In genomic region chr17:35263523-35263883, GRCm38 (mm10) we compare ENCODE assay signal across 8 mouse cellular contexts. TPM values are rescaled to one million over a fixed set of nuclear protein-coding genes. Genes with fewer than 3 reads are reported as not detected.
DNase-seq lines count a peak whose midpoint lies in the region; ATAC-seq and TF ChIP-seq lines count a peak whose summit lies in the region.

No protein-coding gene starts in this region.

- H3K9me3 ChIP-seq in hindbrain, embryonic 16.5 days (ENCODE audit: control insufficient read depth, low read length) = no peaks in the 10 kb centered on the region

- intact Hi-C loops in heart, postnatal 25 days (cut with DNase I) = no loop called here

- H3K4me2 ChIP-seq in hindbrain, embryonic 16.5 days (ENCODE audit: low read length) = peak overlapping the region; percentile 83

- no peak for TF ChIP-seq CTCF in cortical plate, adult 2 months (IDR thresholded peaks at IDR 0.05; ENCODE audit: extremely low read depth, insufficient read depth, low read length)

- H3K4me1 ChIP-seq in cortical plate, adult 2 months (ENCODE audit: control insufficient read depth, insufficient read depth, low read length) = no peaks in the 10 kb centered on the region
- H3K4me1 ChIP-seq in hindbrain, embryonic 16.5 days (ENCODE audit: control insufficient read depth, insufficient read depth, low read depth, low read length) = peaks cover 3% of the 10 kb centered on the region; the same call in 1 of the 2 replicates

- peak overlapping the region; percentile 73 for H3K9ac ChIP-seq in hindbrain, embryonic 16.5 days (ENCODE audit: low read depth, low read length)

- peak; percentile 94 for DNase-seq in heart, adult 11 months
- DNase-seq in heart, postnatal 25 days (ENCODE audit: low spot score) = no peak
- peak; percentile 39 for DNase-seq in lung, postnatal 10 days
- DNase-seq in adipocyte (ENCODE audit: low spot score) = no peak
- no peak for DNase-seq in layer of hippocampus, adult 11-12 months (ENCODE audit: low spot score)
- DNase-seq in layer of hippocampus, postnatal 25 days (ENCODE audit: extremely low spot score in 1 of 2, low spot score in 1 of 2) = no peak

- no peak overlapping the region for H3K27ac ChIP-seq in cortical plate, adult 2 months (ENCODE audit: insufficient read depth, low read length)
- no peak overlapping the region for H3K27ac ChIP-seq in hindbrain, embryonic 16.5 days (ENCODE audit: low read depth, low read length)

- H3K36me3 ChIP-seq in hindbrain, embryonic 16.5 days (ENCODE audit: control insufficient read depth, insufficient read depth, low read length) = peaks cover 2% of the 10 kb centered on the region; the same call in 1 of the 2 replicates

- peak overlapping the region; percentile 11 for H3K4me3 ChIP-seq in cortical plate, adult 2 months (ENCODE audit: insufficient read depth, low read length)
- peak overlapping the region; percentile 69 for H3K4me3 ChIP-seq in hindbrain, embryonic 16.5 days (ENCODE audit: low read length)

- under 1% methylated on average over 30 of the region's 31 CpGs for WGBS in hindbrain, embryonic 16.5 days

- peak; percentile 21; the same call in 1 of the 2 replicates for ATAC-seq in hindbrain, embryonic 16.5 days

- no peak for TF ChIP-seq POLR2A in cortical plate, adult 2 months (IDR thresholded peaks at IDR 0.05; ENCODE audit: extremely low read depth, insufficient read depth, low read length)

- no peaks in the 10 kb centered on the region for H3K27me3 ChIP-seq in hindbrain, embryonic 16.5 days (replicated peaks; ENCODE audit: control insufficient read depth, insufficient read depth, low read length)

RNA-seq across cellular contexts. Expression of gene H2-D1, which starts 1.0 kb away (rescaled TPM):
- 10 to 100 TPM; 84.3 to 89.6 TPM for total RNA-seq in heart, postnatal 25 days (2021)
- 64.1 and 72.6 TPM in 2 replicates for polyA plus RNA-seq in cortical plate, adult 2 months (2012; rRNA removed)
- 125 and 134 TPM in 2 replicates for polyA plus RNA-seq in hindbrain, embryonic 16.5 days (2015; fragmentation: Nextera tagmentation; extraction: Ambion mirVana)
- total RNA-seq in layer of hippocampus, postnatal 25 days (2021) = 10 to 100 TPM; 14.6 to 15.9 TPM

RNA-seq across cellular contexts. Expression of gene Ddx39b, which starts 22.0 kb away (rescaled TPM):
- 10 to 100 TPM; 89.2 to 99.4 TPM for total RNA-seq in heart, postnatal 25 days (2021)
- polyA plus RNA-seq in cortical plate, adult 2 months (2012; rRNA removed) = 382 and 400 TPM in 2 replicates
- polyA plus RNA-seq in hindbrain, embryonic 16.5 days (2015; fragmentation: Nextera tagmentation; extraction: Ambion mirVana) = 331 and 355 TPM in 2 replicates
- 100 to 1,000 TPM; 213 to 229 TPM for total RNA-seq in layer of hippocampus, postnatal 25 days (2021)

RNA-seq across cellular contexts. Expression of gene Nfkbil1, which starts 27.9 kb away (rescaled TPM):
- 1 to 10 TPM; 8.2 to 8.7 TPM for total RNA-seq in heart, postnatal 25 days (2021)
- polyA plus RNA-seq in cortical plate, adult 2 months (2012; rRNA removed) = 12.2 and 13.8 TPM in 2 replicates
- polyA plus RNA-seq in hindbrain, embryonic 16.5 days (2015; fragmentation: Nextera tagmentation; extraction: Ambion mirVana) = 9.8 and 10.1 TPM in 2 replicates
- 10 to 100 TPM; 13.7 to 14.8 TPM for total RNA-seq in layer of hippocampus, postnatal 25 days (2021)

RNA-seq across cellular contexts. Expression of gene Atp6v1g2, which starts 30.0 kb away (rescaled TPM):
- total RNA-seq in heart, postnatal 25 days (2021) = 1 to 10 TPM; 2.5 to 2.8 TPM
- polyA plus RNA-seq in cortical plate, adult 2 months (2012; rRNA removed) = 765 and 777 TPM in 2 replicates
- polyA plus RNA-seq in hindbrain, embryonic 16.5 days (2015; fragmentation: Nextera tagmentation; extraction: Ambion mirVana) = 140 and 151 TPM in 2 replicates
- 100 to 1,000 TPM; 607 to 639 TPM for total RNA-seq in layer of hippocampus, postnatal 25 days (2021)

RNA-seq across cellular contexts. Expression of gene Gm16181, which starts 42.9 kb away (rescaled TPM):
- under 1 TPM; 0.50 to 0.65 TPM for total RNA-seq in heart, postnatal 25 days (2021)
- not detected in 2 replicates for polyA plus RNA-seq in cortical plate, adult 2 months (2012; rRNA removed)
- polyA plus RNA-seq in hindbrain, embryonic 16.5 days (2015; fragmentation: Nextera tagmentation; extraction: Ambion mirVana) = 0.34 and 0.45 TPM in 2 replicates
- not detected for total RNA-seq in layer of hippocampus, postnatal 25 days (2021)

Comparison
In these comparisons a context has a peak if more than half of its experiments do, and no peak if none do; other contexts are left out.
1. DNase-seq: peak in heart, adult 11 months (single experiment) and lung, postnatal 10 days (single experiment); none in heart, postnatal 25 days (single experiment), adipocyte (single experiment), layer of hippocampus, adult 11-12 months (single experiment) and layer of hippocampus, postnatal 25 days (0 of 2).
2. RNA of gene H2-D1, which starts 1.0 kb away (total RNA-seq): 84.3 to 89.6 TPM in heart, postnatal 25 days; 14.6 to 15.9 TPM in layer of hippocampus, postnatal 25 days; every median in the first group is over 4 times any median in the second.